Mouse (Mus musculus): ENCODE results near the gene Pate4.

GRCm38 (mm10) chr9:35561583-35561982 lies 50.2 kb downstream of the Pate4 start:
- TF ChIP-seq E2F4 (IDR thresholded peaks at IDR 0.05; ENCODE audit: borderline replicate concordance, low read depth, low read length) (no peak), CTCF (IDR thresholded peaks at IDR 0.05 in 2 of 3, conservative IDR thresholded peaks at IDR 0.05 in 1 of 3; ENCODE audit: control insufficient read depth in 1 of 3, insufficient read depth in 1 of 3, low read depth in 2 of 3, low read length in 3 of 3, poor library complexity in 1 of 3, severe bottlenecking in 1 of 3) (no peak), POLR2A (IDR thresholded peaks at IDR 0.05; ENCODE audit: control insufficient read depth in 1 of 2, insufficient read depth in 1 of 2, low read depth in 1 of 2, low read length in 2 of 2, poor library complexity in 1 of 2) (no peak; a peak in 1 of 4 replicates), BHLHE40 (IDR thresholded peaks at IDR 0.05; ENCODE audit: borderline replicate concordance, low read depth, low read length) (no peak), KAT2A (conservative IDR thresholded peaks at IDR 0.05; ENCODE audit: low read depth, low read length) (no peak), ZMIZ1 (IDR thresholded peaks at IDR 0.05; ENCODE audit: low read depth, low read length) (no peak), CHD1 (IDR thresholded peaks at IDR 0.05; ENCODE audit: low read depth, low read length) (no peak), GATA1 (IDR thresholded peaks at IDR 0.05; ENCODE audit: low read depth, low read length) (no peak), EP300 (IDR thresholded peaks at IDR 0.05; ENCODE audit: low read depth in 1 of 2, low read length in 2 of 2) (no peak), GABPA (IDR thresholded peaks at IDR 0.05; ENCODE audit: low read depth, low read length) (no peak), MEF2A (IDR thresholded peaks at IDR 0.05; ENCODE audit: extremely low read depth, insufficient replicate concordance, low read depth, low read length, poor library complexity, severe bottlenecking) (no peak), ZC3H11A (IDR thresholded peaks at IDR 0.05; ENCODE audit: low read depth, low read length) (no peak)
